Mouse (Mus musculus) megakaryocyte progenitor cell, adult 5-6 weeks (primary cell): ENCODE data around the gene Xpnpep2. TPM values are rescaled to one million over a fixed set of nuclear protein-coding genes. Genes with fewer than 3 reads are reported as not detected.

Experiments used
- ATAC-seq: replicated peaks from 2 replicates; pipeline ENCODE4 v1.8.0; 2016; ENCODE audit warnings: mild to moderate bottlenecking, moderate TSS enrichment, inconsistent platforms; ENCODE audit not compliant: poor library complexity
- total RNA-seq, 2 experiments: library from RNA; stranded (forward) in 1 of 2; stranded (reverse) in 1 of 2; fragments of 157-497, 149-512 nt in 1 of 2; fragments of 200-1000 nt in 1 of 2; gene quantifications; 2 replicates each; pipeline versions ENCODE4 v1.2.3 to v1.2.4; 2015 to 2017

The Xpnpep2 gene
- total RNA-seq, 2 experiments from 2014 or later, result not detected

GRCm38 (mm10) chrX:48124132-48125071 lies 15.9 kb downstream of the Xpnpep2 start:
- ATAC-seq, result peak; percentile 87

- no peak for ATAC-seq
Measured at GRCm38 (mm10) chrX:48126903-48127476, 18.5 kb downstream of the Xpnpep2 start.

- ATAC-seq, result peak; percentile 74
Measured at GRCm38 (mm10) chrX:48127502-48128218, 19.1 kb downstream of the Xpnpep2 start.

GRCm38 (mm10) chrX:48129167-48129566 lies 20.6 kb downstream of the Xpnpep2 start:
- ATAC-seq, result no peak

GRCm38 (mm10) chrX:48136935-48137334 lies 28.4 kb downstream of the Xpnpep2 start:
- ATAC-seq, result no peak

GRCm38 (mm10) chrX:48138011-48138410 lies 29.5 kb downstream of the Xpnpep2 start:
- no peak for ATAC-seq

GRCm38 (mm10) chrX:48138539-48139275 lies 30.2 kb downstream of the Xpnpep2 start:
- peak; percentile 62 for ATAC-seq

GRCm38 (mm10) chrX:48139368-48140285 lies 31.1 kb downstream of the Xpnpep2 start:
- no peak for ATAC-seq

- ATAC-seq, result peak; percentile 23; the same call in 1 of the 2 replicates
Measured at GRCm38 (mm10) chrX:48140286-48140877, 31.9 kb downstream of the Xpnpep2 start.

- ATAC-seq, result peak; percentile 23
Measured at GRCm38 (mm10) chrX:48141481-48141880, 33.0 kb downstream of the Xpnpep2 start.

GRCm38 (mm10) chrX:48143415-48144335 lies 35.1 kb downstream of the Xpnpep2 start:
- ATAC-seq, result peak; percentile 57

GRCm38 (mm10) chrX:48146262-48146661 lies 37.7 kb downstream of the Xpnpep2 start, which contains the start of gene Sash3:
TSS of gene Sash3 (plus strand) at chrX:48146436.
- ATAC-seq, result peak; percentile 72

- no peak for ATAC-seq
Measured at GRCm38 (mm10) chrX:48147226-48147625, 38.7 kb downstream of the Xpnpep2 start.

- peak; percentile 39 for ATAC-seq
Measured at GRCm38 (mm10) chrX:48147741-48148186, 39.2 kb downstream of the Xpnpep2 start.

- no peak for ATAC-seq
Measured at GRCm38 (mm10) chrX:48152106-48152505, 43.6 kb downstream of the Xpnpep2 start.

- peak; percentile 97 for ATAC-seq
Measured at GRCm38 (mm10) chrX:48153414-48153813, 44.9 kb downstream of the Xpnpep2 start.

GRCm38 (mm10) chrX:48153949-48154348 lies 45.4 kb downstream of the Xpnpep2 start:
- ATAC-seq, result peak; percentile 14

- ATAC-seq, result no peak
Measured at GRCm38 (mm10) chrX:48155489-48155888, 47.0 kb downstream of the Xpnpep2 start.
